Mouse (Mus musculus) layer of hippocampus, postnatal 36 days (tissue): ENCODE data around the gene Msx2. TPM values are rescaled to one million over a fixed set of nuclear protein-coding genes. Genes with fewer than 3 reads are reported as not detected.

Source experiments
- DNase-seq, 2 experiments: peaks; one replicate each; pipeline ENCODE4 v3.0.0; 2022
- total RNA-seq, 2 experiments: library from RNA; stranded (reverse); gene quantifications; 2 replicates each; pipeline ENCODE4 v1.2.3; 2021

Gene Msx2
- total RNA-seq, 2 experiments from 2014 or later, result 0.55 to 0.66 TPM

DNA sequence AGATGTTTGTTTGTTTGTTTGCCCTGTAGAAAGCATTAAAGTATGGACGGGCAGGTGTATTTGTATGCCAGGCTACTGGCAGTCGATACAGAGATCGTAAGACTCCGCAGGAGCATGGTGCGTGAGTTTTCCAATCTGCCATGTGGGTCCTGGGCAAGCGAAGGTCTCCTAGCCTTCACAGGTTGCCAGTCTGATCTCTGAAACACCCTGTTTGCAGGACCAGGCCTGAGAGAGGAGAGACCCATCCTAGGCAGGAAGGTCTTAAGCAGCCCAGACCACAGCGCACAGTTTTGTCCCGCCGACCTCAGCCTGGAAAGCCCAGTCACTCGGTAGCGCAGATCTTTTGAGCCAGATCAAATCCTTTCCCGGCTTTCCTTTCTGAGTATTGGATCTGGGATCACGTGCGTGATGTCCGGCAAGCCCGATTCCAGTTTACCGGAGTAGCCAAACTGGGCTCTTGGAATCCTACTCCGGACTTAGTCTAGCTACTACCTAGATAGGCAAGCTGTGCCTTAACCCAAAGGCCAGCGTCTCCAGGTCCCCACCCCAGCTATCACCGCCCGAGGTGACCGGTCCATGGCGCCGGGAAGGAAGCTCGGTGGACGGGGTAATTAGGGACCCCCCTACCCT, 7.6 kb downstream of the Msx2 start:
- no peak for DNase-seq

DNA sequence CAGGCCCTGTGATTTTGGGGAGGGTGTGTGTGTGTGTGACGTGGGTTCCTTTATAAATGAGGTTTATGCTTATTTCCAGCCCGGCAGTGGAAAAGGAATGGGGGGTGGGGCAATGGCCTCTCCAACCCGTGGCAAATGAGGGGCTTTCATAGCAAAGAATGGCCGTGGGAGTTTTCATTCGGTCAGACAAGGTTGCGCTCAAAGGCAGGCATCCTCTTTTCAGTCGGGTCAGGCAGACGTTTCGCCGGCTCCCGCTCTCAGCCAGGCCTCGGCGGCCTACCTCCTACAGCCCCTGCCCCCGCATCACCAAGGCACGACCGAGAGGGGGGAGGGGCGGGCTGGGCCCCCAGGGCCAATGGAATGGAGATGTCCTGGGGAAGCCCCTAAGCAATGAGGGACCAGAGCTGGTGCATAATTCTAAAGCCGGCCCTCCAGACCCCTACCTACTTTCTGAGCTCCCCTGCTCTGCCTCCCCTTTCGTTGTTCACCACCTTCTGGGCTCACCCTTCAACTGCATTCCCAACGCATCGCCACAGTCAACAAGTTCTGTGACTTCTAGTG, 8.4 kb downstream of the Msx2 start:
- DNase-seq, result no peak

DNA sequence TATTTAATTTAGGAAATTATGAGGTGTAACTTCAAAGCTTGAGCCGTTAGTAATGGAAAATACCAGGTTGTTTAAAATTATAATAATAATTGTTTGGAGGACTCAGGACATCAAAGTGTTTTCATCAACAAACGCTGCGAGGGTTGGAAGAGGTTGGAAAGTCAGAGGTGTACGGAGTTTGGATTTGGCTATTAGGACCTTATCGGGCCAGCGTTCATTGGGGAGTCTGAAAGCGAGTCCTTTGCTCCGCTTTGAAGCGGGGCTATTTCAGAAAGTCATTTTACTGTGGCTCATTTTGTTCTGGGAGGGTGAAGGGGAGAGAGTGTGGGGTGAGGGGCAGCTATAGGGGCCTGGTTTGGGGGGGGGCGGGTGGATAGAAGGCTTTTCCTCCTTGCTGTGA, 8.9 kb downstream of the Msx2 start:
- no peak for DNase-seq

DNA sequence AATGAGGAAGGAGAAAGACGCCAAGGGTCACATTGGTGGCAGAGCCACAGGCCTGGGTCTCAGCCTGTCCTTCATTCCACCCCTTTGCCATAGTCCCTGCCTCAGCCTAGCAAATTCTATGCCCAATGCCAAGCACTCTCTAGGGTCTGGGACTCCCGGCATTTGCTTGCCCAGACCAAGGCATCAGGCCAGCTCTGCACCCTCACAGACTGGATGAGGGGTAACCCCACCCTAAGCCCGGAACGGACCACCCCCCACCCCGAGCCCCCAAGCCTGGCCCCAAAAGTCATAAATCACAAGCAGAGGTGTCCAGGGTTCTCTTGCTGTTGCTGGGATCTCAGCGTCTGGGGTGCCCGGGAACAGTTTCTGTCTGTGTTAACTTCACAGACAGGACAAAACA, 9.8 kb downstream of the Msx2 start:
- DNase-seq, result no peak

DNA sequence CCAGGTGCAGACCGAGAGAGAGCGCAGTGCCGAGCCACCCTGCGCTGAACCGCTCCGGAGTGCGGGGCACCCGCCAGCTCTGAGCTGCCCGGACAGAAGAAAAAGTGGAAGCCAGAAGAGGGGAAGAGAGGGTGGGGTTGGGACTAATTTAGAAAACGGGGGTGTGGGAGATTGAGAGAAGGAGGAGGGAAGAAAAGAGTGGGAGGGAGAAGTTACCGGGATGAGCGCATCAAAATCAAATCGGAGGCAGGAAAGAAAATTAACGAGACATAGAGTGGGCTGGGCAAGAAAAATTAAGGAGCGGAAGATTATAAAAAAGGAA, 10.3 kb downstream of the Msx2 start:
- no peak for DNase-seq

DNA sequence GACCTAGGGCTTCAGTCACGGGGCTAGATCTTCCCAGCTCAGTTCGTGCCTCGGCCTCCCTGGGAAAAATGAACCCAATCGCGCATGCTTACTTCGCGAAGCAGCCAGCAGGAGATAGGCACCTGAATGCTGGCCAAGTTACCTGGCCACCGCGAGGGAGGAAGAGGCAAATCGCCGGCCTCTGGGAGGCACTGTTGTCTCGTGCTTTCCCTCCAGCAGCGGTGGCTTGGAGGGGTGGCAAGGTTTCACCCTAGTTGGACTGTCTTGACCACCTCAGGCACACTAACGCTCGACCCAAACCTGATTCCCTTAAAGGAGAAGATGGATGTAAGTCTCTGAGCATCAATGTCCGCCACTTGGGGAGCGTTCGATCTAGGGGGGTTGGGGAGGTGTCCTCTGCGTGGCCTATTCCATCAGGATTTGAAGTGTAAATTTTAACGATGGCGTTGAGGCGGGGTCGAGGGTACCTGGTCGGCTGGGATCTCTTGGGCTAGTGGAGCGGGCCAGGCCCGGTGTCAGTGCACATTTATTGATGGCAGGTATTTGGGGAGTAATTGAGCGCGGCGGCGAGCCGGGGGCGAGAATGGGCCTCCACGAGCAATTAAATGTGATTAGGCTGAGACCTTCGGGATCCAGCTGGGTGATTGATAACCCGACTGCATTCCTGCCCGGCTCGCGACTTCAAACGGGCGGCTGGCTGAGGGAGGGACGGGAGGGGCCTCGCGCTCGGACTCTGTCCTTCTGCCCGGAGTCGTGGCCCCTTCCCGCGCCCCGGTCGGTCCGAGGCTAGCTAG, 10.8 kb downstream of the Msx2 start:
- no peak for DNase-seq

DNA sequence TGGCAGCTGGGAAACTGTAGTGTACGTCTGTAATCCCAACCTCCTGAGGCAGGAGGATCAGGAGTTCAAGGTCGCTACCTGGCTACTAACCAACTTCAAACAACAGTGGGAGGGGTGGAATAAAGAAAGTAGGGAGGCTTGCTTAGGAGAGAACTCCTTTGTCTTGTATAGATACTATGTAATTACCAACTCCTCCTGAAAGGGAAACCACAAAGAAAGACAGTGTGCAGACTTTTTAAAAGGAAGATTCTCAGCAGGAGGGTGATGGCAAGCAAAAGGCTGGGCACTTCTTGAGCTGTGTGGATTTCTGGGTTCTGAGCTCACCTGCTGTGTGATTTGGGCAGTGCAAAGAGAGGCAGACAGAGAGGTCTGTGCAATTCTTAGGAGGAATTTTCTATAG, 11.5 kb downstream of the Msx2 start:
- no peak for DNase-seq

DNA sequence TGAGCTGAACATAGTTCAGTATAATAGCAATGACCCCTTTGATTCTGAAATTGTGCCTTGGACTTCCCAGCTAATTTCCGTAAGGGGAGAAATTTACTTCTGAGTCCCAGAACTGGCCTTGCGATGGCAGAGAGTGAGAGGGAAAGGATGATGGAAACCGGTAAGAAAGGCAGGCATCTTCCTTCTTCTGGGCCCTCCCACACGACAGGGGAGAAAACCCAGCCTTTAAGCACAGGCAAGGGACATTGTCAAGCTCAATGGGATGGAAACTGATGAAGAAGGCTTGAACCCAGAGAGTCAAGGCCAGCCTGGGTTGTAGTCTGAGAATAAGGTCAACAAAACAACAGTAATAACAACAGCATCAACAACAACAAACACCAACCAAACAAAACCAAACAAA, 14.1 kb downstream of the Msx2 start:
- no peak for DNase-seq

DNA sequence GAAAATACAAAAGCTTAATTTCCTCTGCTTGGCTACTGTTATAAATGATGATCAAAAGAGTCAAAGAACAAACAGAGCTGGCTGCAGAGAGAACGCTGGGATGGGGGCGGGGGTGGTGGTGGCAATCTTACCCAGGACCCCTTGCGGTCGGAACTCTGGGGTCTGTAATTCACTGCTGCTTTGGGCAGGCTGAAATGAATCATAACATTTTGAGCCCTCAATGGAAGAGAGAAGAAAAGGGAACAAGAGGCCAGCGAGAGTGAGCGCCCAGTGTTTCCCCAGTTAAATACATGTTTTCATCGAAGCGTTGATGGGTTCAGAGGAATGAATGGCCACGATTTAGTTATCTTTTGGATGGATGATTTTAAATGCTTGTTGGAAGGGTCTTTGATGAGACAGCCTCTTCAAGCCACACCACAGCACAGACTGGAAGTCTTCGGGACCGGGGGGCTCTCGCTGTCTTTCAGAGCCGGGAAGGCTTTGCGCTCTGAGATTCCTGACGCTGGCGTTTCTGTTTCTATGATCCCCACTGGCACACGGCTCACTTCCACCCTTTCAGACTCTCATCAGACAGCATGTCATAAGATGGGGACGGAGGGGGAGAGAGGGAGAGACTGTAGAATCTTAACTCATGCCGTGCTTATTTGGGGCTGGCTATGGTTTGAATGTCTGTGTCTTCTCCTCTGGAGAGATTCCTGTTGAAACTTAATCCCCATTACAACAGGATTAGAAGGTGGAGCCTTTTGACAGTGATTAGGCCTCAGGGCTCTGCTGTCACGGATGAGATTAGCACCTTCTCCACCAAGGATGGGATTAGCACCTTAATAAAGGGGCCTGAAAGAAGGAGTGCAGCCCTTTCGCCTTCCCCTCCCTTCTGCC, 17.8 kb downstream of the Msx2 start:
- no peak for DNase-seq

DNA sequence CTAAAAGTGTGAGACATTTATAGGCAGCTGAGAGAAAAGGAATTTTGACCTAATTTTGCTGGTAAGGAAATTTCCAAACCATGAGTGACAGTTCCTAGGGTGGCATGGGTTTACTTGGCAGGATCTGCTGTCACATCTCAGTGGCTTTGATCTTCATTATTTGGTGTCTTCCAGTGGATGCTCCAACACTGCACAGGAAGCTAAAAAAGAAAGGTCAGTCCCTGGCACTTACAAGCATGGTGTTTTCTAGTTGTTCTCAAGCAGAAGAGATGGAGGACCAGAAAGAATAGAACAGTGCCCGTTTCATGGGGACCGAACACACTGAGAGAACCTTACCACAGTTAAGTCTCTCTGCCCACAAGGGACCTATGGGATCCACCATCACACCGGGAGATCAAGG, 18.9 kb downstream of the Msx2 start:
- DNase-seq, result no peak

DNA sequence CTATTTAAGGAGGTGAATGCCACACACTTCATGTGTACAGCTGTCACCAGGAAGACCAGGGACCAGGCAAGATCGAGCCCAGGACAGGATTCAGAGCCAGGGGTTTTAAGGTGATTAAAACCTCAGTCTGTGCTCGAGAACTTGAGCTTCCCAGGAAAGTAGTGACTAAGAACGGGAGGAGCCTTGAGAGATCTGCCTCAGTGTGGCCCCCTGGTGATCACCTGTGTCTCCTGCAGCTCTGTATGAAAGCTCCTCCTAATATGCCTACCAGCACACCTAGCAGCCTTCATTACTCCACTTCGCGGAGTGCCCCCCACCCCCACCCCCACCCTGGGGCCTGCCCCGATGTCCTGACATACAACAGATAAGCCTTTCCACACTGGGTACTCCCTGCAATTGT, 25.3 kb downstream of the Msx2 start:
- no peak for DNase-seq

DNA sequence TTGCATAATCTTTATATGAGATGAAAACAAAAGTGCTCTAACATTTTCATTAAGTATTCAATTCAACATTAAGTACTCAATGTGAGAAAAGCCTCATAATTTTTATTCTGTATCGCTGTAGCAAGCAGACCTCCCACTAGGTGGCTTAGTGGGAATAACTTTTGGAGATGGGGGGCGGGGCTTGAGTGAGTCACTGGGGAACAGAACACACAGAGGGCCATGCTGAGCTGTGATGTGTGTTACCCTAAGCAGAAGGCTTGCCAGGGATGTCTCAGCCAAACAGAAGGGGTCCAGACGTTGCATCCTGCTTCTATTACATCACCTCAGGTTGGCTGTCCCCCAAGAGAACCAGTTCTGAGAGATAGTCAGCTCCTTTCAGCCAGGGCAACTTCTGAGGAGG, 29.3 kb downstream of the Msx2 start:
- peak; percentile 42 to 55 for DNase-seq

DNA sequence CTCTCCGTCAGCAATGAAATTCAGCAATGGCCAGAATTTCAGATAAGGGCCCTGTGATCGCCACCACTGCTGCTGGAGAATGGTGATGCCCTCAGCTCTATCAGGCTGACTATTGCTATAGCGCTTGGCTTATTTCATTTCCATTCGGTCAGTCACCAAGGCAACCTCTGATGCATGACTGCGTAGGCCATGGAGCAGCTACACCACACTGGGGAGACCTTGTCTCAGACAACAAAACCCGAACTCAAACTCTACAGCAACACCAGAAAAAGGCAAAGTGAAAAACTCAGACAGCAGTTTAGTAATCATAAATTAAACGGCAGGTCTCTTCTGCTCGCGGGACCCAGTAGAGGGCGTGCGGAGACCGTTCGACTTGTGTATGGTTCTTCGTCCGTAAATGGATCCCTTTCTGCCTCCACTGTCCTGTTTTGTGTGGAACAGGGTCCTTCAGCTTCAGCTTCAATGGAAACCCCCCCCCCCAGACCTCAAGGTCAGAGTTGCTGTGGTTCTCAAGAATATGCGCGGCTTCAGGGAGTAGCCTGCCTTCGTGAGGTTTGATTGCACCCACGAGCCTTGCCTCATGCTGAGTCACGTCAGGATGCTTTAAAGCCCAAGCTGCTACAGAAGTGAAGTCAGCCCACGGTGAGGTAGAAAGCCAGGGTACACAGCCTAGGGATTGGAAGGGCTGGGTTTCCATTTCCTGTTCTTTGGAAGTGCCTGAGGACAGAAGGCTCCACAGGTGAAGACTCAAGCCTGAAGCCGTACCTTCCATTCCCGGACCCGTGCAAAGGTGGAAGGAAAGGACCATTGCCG, 30.5 kb downstream of the Msx2 start:
- peak; percentile 35 to 38 for DNase-seq

DNA sequence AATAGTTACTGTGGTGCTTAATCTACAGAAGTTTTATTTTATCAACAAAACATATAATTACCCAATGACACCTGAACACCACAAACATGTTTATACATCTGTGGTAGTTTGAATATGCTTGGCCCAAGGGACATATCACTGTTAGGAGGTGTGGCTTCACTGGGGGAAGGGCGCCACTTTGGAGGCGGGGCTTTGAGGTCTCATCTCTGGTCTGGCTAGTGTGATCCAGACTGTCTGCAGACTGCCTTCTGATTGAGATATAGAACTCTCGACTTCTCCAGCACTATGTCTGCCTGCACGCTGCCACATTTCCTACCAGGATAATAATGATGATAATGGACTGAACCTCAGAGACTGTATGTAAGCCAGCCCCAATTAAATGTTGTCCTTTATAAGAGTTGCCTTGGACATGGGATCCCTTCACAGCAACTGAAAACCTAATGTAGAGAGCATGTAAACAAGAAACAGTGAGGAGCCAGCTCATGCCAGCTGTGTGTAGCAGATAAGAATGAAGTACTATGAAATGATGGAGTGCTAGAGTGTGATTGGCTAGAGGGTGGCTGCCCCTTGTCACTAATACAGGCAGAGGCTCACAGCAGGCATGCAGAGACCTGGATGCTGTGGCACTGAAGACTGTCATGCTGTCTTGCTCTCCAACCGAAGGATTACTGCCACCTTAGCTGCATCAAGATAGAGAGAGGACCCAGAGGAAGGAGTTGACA, 31.4 kb downstream of the Msx2 start:
- DNase-seq, result no peak

DNA sequence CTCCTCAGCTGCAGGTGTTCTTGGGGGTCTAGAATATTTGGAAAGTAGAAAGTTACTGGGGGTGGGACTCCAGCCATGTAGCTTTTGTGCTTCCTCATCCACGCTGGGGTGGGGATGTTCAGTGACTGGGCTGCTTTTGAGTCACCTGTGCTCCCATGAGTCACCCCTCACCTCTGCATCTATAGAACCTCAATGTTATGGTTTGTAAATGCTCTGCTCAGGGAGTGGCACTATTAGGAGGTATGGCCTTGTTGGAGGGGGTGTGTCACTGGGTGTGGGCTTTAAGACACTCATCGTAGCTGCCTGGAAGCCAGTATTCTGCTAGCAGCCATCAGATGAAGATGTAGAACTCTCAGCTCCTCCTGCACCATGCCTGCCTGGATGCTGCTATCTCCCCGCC, 32.9 kb downstream of the Msx2 start:
- DNase-seq, result no peak

DNA sequence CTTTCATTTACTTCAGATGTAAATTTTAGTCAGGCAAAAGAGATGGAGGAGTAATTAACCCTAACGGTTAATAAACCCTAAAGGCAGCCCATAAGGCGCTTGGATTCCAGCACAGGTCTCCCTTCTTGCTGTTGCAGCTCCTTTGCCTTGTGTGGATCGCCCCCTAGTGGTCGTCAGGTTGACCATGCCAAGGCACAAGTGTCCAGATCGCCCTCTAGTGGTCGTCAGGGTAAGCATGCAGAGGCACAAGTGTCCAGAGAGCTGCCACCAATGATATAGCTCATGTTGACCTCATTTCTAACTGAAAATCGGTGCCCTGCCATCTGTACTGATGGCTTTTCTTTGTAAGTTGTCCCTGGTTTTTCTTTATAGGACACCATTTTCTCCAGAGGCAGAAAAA, 46.4 kb downstream of the Msx2 start:
- DNase-seq, result peak; percentile 64 to 69

DNA sequence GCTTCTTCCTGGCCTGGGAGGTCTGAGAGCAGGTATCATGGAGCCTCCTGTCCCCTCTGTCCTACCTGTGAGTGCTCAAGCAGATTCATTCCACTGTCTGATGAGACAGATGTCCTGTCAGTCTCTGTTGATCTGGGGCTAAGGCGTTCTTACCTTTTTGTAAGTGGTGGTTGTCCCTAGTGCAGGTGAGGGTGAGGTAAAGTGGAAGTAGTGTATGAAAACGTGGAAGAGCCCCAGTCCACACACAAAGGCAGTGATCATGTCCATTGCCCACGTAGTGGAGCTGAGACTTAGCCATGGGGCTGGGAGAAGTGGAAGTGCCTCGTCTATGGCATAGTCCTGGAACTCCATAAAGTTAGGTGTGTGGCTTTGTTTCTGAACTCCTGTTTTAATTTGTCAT, 51.7 kb downstream of the Msx2 start:
- no peak for DNase-seq

DNA sequence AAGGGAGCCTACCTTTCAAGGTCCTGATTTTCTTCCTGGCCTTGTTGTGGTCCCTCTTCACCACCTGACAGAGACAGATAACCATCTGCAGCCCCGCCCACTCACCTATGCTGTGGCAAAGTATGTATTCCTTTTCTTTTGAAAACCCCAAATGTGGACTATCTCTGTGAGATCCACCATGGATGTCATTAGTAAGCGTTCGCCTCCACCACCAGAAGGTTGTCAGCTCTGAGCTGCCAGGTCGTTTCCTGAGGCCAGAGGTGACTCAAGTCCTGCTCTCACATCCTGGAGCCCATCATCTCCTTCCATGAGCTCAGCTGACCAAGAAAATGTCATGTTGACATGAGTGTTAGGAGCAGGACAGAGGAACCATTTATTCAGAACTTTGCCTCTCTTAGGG, 52.1 kb downstream of the Msx2 start:
- DNase-seq, result no peak

DNA sequence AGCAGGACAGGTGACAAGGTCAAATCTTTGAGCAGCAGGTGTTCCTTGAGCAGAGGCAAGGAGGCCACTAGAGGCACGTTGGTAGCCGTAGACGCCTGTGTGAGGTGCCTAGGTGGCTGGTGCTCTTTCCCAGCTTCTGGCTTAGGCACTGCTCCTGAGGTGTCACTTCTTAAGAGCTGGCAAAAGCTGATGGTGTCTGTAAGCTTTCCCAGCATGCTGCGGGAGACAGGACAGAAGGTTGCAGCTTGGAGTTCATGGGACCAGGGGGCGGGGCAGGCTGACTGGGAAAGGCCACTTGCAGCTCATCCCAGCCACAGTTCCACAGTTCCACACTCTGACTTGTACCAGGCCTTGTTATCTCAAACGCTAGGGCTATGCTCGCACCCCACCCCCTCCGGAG, 53.2 kb downstream of the Msx2 start:
- no peak for DNase-seq

DNA sequence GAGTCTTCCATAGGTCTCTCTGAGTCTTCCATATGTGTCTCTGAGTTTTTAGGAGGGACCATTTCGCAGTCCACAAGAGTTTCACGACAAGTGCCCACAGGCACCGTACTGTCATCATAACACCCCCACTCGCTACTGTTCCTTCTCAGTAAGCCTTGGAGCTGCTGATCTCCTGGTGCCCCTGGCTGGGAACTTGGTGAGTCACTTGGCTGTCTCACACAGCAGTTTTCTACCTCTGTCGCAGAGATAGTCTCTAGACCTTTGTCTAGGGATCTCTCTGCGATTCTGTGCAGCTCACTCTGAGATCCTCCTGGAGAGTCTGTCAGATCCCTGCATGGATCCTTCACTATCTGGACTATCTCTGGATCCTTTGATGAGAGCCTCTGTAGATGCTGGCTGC, 55.2 kb downstream of the Msx2 start:
- no peak for DNase-seq
